Comparison of ENCODE assay signal across 8 mouse cellular contexts in the genomic region with DNA sequence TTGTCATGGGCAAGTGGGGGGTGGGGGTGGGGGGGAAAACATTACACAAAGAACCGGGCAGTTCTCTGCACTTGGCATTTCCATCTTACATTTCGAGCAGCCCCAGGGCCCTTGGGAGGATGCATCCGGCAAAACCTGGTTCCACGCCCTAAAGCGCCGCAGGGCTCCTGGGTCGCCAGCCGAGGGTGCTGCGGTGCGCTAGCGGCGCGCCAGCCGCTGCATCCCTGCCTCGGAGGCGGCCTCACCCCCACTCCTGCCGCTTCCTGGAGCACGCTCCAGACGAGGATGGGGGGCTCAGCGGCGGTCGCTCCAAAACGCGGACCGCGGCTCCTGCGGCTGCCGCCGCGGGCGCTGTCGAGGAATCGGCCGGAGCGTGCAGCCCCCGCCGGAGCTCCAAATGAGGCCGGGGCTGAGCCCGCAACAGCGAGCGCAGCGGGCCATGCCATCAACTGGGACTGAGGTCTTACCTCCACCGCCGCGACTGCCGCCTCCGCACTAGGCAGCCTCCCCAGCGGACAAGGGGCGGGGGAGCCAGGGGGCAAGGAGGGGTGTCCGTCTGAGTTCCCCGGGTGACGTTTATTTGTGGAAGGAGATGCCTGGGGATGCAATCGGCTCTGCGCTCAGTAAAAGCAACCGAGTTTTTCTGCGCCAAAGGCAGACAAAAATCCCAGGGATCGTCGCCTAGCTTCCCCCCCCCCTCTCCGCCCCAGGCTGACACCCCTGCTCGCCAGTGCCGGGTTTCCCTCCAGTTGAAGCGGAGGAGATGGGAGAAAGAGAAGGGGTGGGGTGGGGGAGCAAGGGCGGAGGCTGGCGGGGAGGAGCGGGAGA. TPM values are rescaled to one million over a fixed set of nuclear protein-coding genes. Genes with fewer than 3 reads are reported as not detected.
DNase-seq lines count a peak whose midpoint lies in the region; ATAC-seq lines count a peak whose summit lies in the region.

No protein-coding gene starts in this region.

- peak overlapping the region; percentile 81 for H3K9ac ChIP-seq in embryonic facial prominence, embryonic 12.5 days
- peak overlapping the region; percentile 90 for H3K9ac ChIP-seq in heart, embryonic 11.5 days (ENCODE audit: low read depth, low read length)
- peak overlapping the region; percentile 59 for H3K9ac ChIP-seq in kidney, embryonic 15.5 days
- H3K9ac ChIP-seq in liver, embryonic 15.5 days: peak overlapping the region; percentile 63; the same call in 1 of the 2 replicates
- H3K9ac ChIP-seq in neural tube, embryonic 15.5 days (replicated peaks): peak overlapping the region; percentile 90

- peak; percentile 47 for DNase-seq in CD4-positive helper T cell, adult 2 months (ENCODE audit: low read depth, low spot score)
- peak; percentile 79 for DNase-seq in adrenal gland, adult 2 months
- peak; percentile 20 to 42 for DNase-seq in thymus, postnatal 10 days (ENCODE audit: low spot score in 2 of 2)

- H3K27me3 ChIP-seq in embryonic facial prominence, embryonic 12.5 days: no peaks in the 10 kb centered on the region
- no peaks in the 10 kb centered on the region for H3K27me3 ChIP-seq in heart, embryonic 11.5 days (ENCODE audit: control insufficient read depth, insufficient read depth, low read length)
- H3K27me3 ChIP-seq in kidney, embryonic 15.5 days: peaks cover 54% of the 10 kb centered on the region
- H3K27me3 ChIP-seq in liver, embryonic 15.5 days: peaks cover 70% of the 10 kb centered on the region
- no peaks in the 10 kb centered on the region for H3K27me3 ChIP-seq in neural tube, embryonic 15.5 days (replicated peaks)

- H3K4me2 ChIP-seq in embryonic facial prominence, embryonic 12.5 days (replicated peaks): peak overlapping the region; percentile 98
- H3K4me2 ChIP-seq in heart, embryonic 11.5 days: peak overlapping the region; percentile 99
- peak overlapping the region; percentile 94 for H3K4me2 ChIP-seq in kidney, embryonic 15.5 days
- peak overlapping the region; percentile 95 for H3K4me2 ChIP-seq in liver, embryonic 15.5 days
- peak overlapping the region; percentile 97 for H3K4me2 ChIP-seq in neural tube, embryonic 15.5 days

- ATAC-seq in embryonic facial prominence, embryonic 12.5 days (ENCODE audit: insufficient number of reproducible peaks, insufficient read depth, low FRiP score, low TSS enrichment): peak; percentile 19; the same call in 1 of the 2 replicates
- 0 out of 2 replicates have a peak, but pooled peaks have one; percentile 14 for ATAC-seq in heart, embryonic 11.5 days (replicated peaks; ENCODE audit: insufficient number of reproducible peaks, low FRiP score, low TSS enrichment)
- no peak; the same call in 1 of the 2 replicates for ATAC-seq in kidney, embryonic 15.5 days (replicated peaks; ENCODE audit: low FRiP score)
- peak; percentile 5; the same call in 1 of the 2 replicates for ATAC-seq in liver, embryonic 15.5 days (ENCODE audit: insufficient read depth)
- ATAC-seq in neural tube, embryonic 15.5 days (ENCODE audit: low FRiP score): peak; percentile 21

- H3K27ac ChIP-seq in embryonic facial prominence, embryonic 12.5 days: peak overlapping the region; percentile 92
- peak overlapping the region; percentile 87 for H3K27ac ChIP-seq in heart, embryonic 11.5 days (ENCODE audit: low read depth, low read length)
- peak overlapping the region; percentile 86 for H3K27ac ChIP-seq in kidney, embryonic 15.5 days
- no peak overlapping the region; the same call in 1 of the 2 replicates for H3K27ac ChIP-seq in liver, embryonic 15.5 days (replicated peaks)
- H3K27ac ChIP-seq in neural tube, embryonic 15.5 days (replicated peaks): peak overlapping the region; percentile 93

- H3K36me3 ChIP-seq in embryonic facial prominence, embryonic 12.5 days: no peaks in the 10 kb centered on the region
- no peaks in the 10 kb centered on the region for H3K36me3 ChIP-seq in heart, embryonic 11.5 days (ENCODE audit: control insufficient read depth, insufficient read depth, low read length)
- no peaks in the 10 kb centered on the region for H3K36me3 ChIP-seq in kidney, embryonic 15.5 days
- no peaks in the 10 kb centered on the region for H3K36me3 ChIP-seq in liver, embryonic 15.5 days (replicated peaks)
- peaks cover 6% of the 10 kb centered on the region; the same call in 1 of the 2 replicates for H3K36me3 ChIP-seq in neural tube, embryonic 15.5 days

- peaks cover 4% of the 10 kb centered on the region for H3K4me1 ChIP-seq in embryonic facial prominence, embryonic 12.5 days
- peaks cover 3% of the 10 kb centered on the region; the same call in 1 of the 2 replicates for H3K4me1 ChIP-seq in heart, embryonic 11.5 days (ENCODE audit: control insufficient read depth, insufficient read depth, low read length)
- H3K4me1 ChIP-seq in kidney, embryonic 15.5 days: peaks cover 37% of the 10 kb centered on the region
- peaks cover 39% of the 10 kb centered on the region for H3K4me1 ChIP-seq in liver, embryonic 15.5 days (replicated peaks)
- peaks cover 37% of the 10 kb centered on the region for H3K4me1 ChIP-seq in neural tube, embryonic 15.5 days

- H3K4me3 ChIP-seq in embryonic facial prominence, embryonic 12.5 days: peak overlapping the region; percentile 71
- peak overlapping the region; percentile 78 for H3K4me3 ChIP-seq in heart, embryonic 11.5 days (ENCODE audit: low read depth, low read length)
- peak overlapping the region; percentile 68 for H3K4me3 ChIP-seq in kidney, embryonic 15.5 days (replicated peaks)
- H3K4me3 ChIP-seq in liver, embryonic 15.5 days (replicated peaks): peak overlapping the region; percentile 68
- H3K4me3 ChIP-seq in neural tube, embryonic 15.5 days (replicated peaks): peak overlapping the region; percentile 90

- WGBS in embryonic facial prominence, embryonic 12.5 days: under 1% methylated on average over 64 of the region's 65 CpGs
- 0% methylated on average over 55 of the region's 65 CpGs for WGBS in heart, embryonic 11.5 days (ENCODE audit: insufficient replicate concordance)
- WGBS in kidney, embryonic 15.5 days: under 1% methylated on average over 60 of the region's 65 CpGs
- under 1% methylated on average over 65 of the region's 65 CpGs for WGBS in liver, embryonic 15.5 days (ENCODE audit: insufficient replicate concordance)
- under 1% methylated on average over 59 of the region's 65 CpGs for WGBS in neural tube, embryonic 15.5 days

- H3K9me3 ChIP-seq in embryonic facial prominence, embryonic 12.5 days: no peaks in the 10 kb centered on the region
- H3K9me3 ChIP-seq in heart, embryonic 11.5 days (replicated peaks; ENCODE audit: control insufficient read depth, low read length): no peaks in the 10 kb centered on the region
- no peaks in the 10 kb centered on the region for H3K9me3 ChIP-seq in kidney, embryonic 15.5 days (replicated peaks)
- no peaks in the 10 kb centered on the region for H3K9me3 ChIP-seq in liver, embryonic 15.5 days (replicated peaks)
- H3K9me3 ChIP-seq in neural tube, embryonic 15.5 days (replicated peaks): no peaks in the 10 kb centered on the region

RNA-seq across cellular contexts. Expression of a gene that starts 1.2 kb away (rescaled TPM):
- total RNA-seq in adrenal gland, adult 2 months (2021): 10 to 100 TPM; 10.7 to 22.7 TPM
- polyA plus RNA-seq in adrenal gland, adult 2 months (2012; rRNA removed): 41.4 and 52.0 TPM in 2 replicates
- polyA plus RNA-seq in embryonic facial prominence, embryonic 12.5 days (2016; fragmentation: Nextera tagmentation; extraction: Ambion mirVana): 70.7 and 73.2 TPM in 2 replicates
- polyA plus RNA-seq in heart, embryonic 11.5 days (2014; fragmentation: Nextera tagmentation; extraction: Ambion mirVana): 38.5 and 45.0 TPM in 2 replicates
- 26.2 and 28.5 TPM in 2 replicates for polyA plus RNA-seq in kidney, embryonic 15.5 days (2015; fragmentation: Nextera tagmentation; extraction: Ambion mirVana)
- polyA plus RNA-seq in liver, embryonic 15.5 days (2015; fragmentation: Nextera tagmentation; extraction: Ambion mirVana): 6.0 and 6.4 TPM in 2 replicates
- 106 and 126 TPM in 2 replicates for polyA plus RNA-seq in neural tube, embryonic 15.5 days (2015; fragmentation: Nextera tagmentation; extraction: Ambion mirVana)
